Comparison of ENCODE assay signal across 8 mouse cellular contexts in genomic region chr6:83440510-83441258, GRCm38 (mm10). TPM values are rescaled to one million over a fixed set of nuclear protein-coding genes. Genes with fewer than 3 reads are reported as not detected.
DNase-seq lines count a peak whose midpoint lies in the region; ATAC-seq and TF ChIP-seq lines count a peak whose summit lies in the region.

No protein-coding gene starts in this region.

- H3K4me3 ChIP-seq in ES-Bruce4 (ENCODE audit: low read depth, low read length), result peak overlapping the region; percentile 58
- peak overlapping the region; percentile 51 for H3K4me3 ChIP-seq in bone marrow macrophage, adult 2 months (ENCODE audit: insufficient read depth, low read length)
- H3K4me3 ChIP-seq in forebrain, embryonic 10.5 days, result peak overlapping the region; percentile 73
- H3K4me3 ChIP-seq in heart, embryonic 15.5 days, result peak overlapping the region; percentile 73
- peak overlapping the region; percentile 78 for H3K4me3 ChIP-seq in liver, embryonic 13.5 days (replicated peaks)

- no peaks in the 10 kb centered on the region for H3K36me3 ChIP-seq in ES-Bruce4 (ENCODE audit: control insufficient read depth, insufficient read depth, low read length, poor library complexity, severe bottlenecking)
- H3K36me3 ChIP-seq in forebrain, embryonic 10.5 days (replicated peaks), result peaks cover 66% of the 10 kb centered on the region
- no peaks in the 10 kb centered on the region for H3K36me3 ChIP-seq in heart, embryonic 15.5 days
- H3K36me3 ChIP-seq in liver, embryonic 13.5 days, result peaks cover 34% of the 10 kb centered on the region

- WGBS in forebrain, embryonic 10.5 days, result 4% methylated on average over 26 of the region's 26 CpGs
- 3% methylated on average over 26 of the region's 26 CpGs for WGBS in heart, embryonic 15.5 days
- WGBS in liver, embryonic 13.5 days (ENCODE audit: insufficient replicate concordance), result 35% methylated on average over 26 of the region's 26 CpGs

- no peaks in the 10 kb centered on the region for H3K4me1 ChIP-seq in ES-Bruce4 (ENCODE audit: control insufficient read depth, insufficient read depth, low read length)
- peaks cover 65% of the 10 kb centered on the region for H3K4me1 ChIP-seq in bone marrow macrophage, adult 2 months (ENCODE audit: control insufficient read depth, insufficient read depth, low read length)
- peaks cover 100% of the 10 kb centered on the region for H3K4me1 ChIP-seq in forebrain, embryonic 10.5 days
- H3K4me1 ChIP-seq in heart, embryonic 15.5 days (replicated peaks), result peaks cover 83% of the 10 kb centered on the region
- peaks cover 88% of the 10 kb centered on the region for H3K4me1 ChIP-seq in liver, embryonic 13.5 days (replicated peaks)

- peak overlapping the region; percentile 84 for H3K4me2 ChIP-seq in heart, embryonic 15.5 days
- H3K4me2 ChIP-seq in liver, embryonic 13.5 days, result peak overlapping the region; percentile 85

- no peak overlapping the region for H3K27ac ChIP-seq in ES-Bruce4 (ENCODE audit: insufficient read depth, low read length)
- no peak overlapping the region; the same call in 1 of the 2 replicates for H3K27ac ChIP-seq in bone marrow macrophage, adult 2 months (ENCODE audit: insufficient read depth, low read depth, low read length)
- peak overlapping the region; percentile 95 for H3K27ac ChIP-seq in forebrain, embryonic 10.5 days
- H3K27ac ChIP-seq in heart, embryonic 15.5 days, result peak overlapping the region; percentile 87
- peak overlapping the region; percentile 88 for H3K27ac ChIP-seq in liver, embryonic 13.5 days

- no peak for TF ChIP-seq POLR2A in ES-Bruce4 (IDR thresholded peaks at IDR 0.05; ENCODE audit: insufficient read depth, low read length)
- no peak for TF ChIP-seq POLR2A in bone marrow macrophage, adult 2 months (IDR thresholded peaks at IDR 0.05; ENCODE audit: borderline replicate concordance, low read depth, low read length)

- H3K9ac ChIP-seq in ES-Bruce4 (ENCODE audit: low read depth, poor library complexity, severe bottlenecking), result peak overlapping the region; percentile 43; the same call in 1 of the 2 replicates
- H3K9ac ChIP-seq in heart, embryonic 15.5 days, result peak overlapping the region; percentile 68
- peak overlapping the region; percentile 86 for H3K9ac ChIP-seq in liver, embryonic 13.5 days

- H3K27me3 ChIP-seq in ES-Bruce4 (ENCODE audit: control insufficient read depth, insufficient read depth, low read length, poor library complexity, severe bottlenecking), result no peaks in the 10 kb centered on the region
- H3K27me3 ChIP-seq in forebrain, embryonic 10.5 days (ENCODE audit: poor library complexity, severe bottlenecking), result no peaks in the 10 kb centered on the region
- no peaks in the 10 kb centered on the region for H3K27me3 ChIP-seq in heart, embryonic 15.5 days
- H3K27me3 ChIP-seq in liver, embryonic 13.5 days, result no peaks in the 10 kb centered on the region

- no peak for TF ChIP-seq EP300 in ES-Bruce4 (IDR thresholded peaks at IDR 0.05; ENCODE audit: insufficient read depth, low read depth, low read length)

- no peaks in the 10 kb centered on the region for H3K9me3 ChIP-seq in ES-Bruce4 (replicated peaks; ENCODE audit: control insufficient read depth, insufficient read depth, low read length, poor library complexity, severe bottlenecking)
- no peaks in the 10 kb centered on the region for H3K9me3 ChIP-seq in forebrain, embryonic 10.5 days
- no peaks in the 10 kb centered on the region for H3K9me3 ChIP-seq in heart, embryonic 15.5 days (replicated peaks)
- H3K9me3 ChIP-seq in liver, embryonic 13.5 days (replicated peaks), result no peaks in the 10 kb centered on the region

- TF ChIP-seq CTCF in ES-Bruce4 (IDR thresholded peaks at IDR 0.05; ENCODE audit: low read depth, low read length), result no peak
- TF ChIP-seq CTCF in bone marrow macrophage, adult 2 months (IDR thresholded peaks at IDR 0.05; ENCODE audit: low read depth, low read length), result no peak

- peak; percentile 16; the same call in 1 of the 2 replicates for ATAC-seq in heart, embryonic 15.5 days (replicated peaks; ENCODE audit: insufficient number of reproducible peaks, insufficient read depth, low FRiP score, low read depth)
- ATAC-seq in liver, embryonic 13.5 days (ENCODE audit: low read depth), result peak; percentile 1; the same call in 1 of the 2 replicates
- no peak for ATAC-seq in monocyte, adult 5-6 weeks (replicated peaks; ENCODE audit: insufficient number of reproducible peaks, low FRiP score, low TSS enrichment, poor library complexity, severe bottlenecking)

- DNase-seq in forebrain, embryonic 10.5 days (ENCODE audit: extremely low spot score, low spot score), result peak; percentile 71
- DNase-seq in kidney, postnatal 36 days, result peak; percentile 68 to 89
- DNase-seq in liver, embryonic 13.5 days, result peak; percentile 34
- DNase-seq in retina, adult 2 months (ENCODE audit: low read depth, low spot score), result peak; percentile 59

RNA-seq across cellular contexts. Expression of gene Tet3, which starts 18.2 kb away (rescaled TPM):
- 7.4 and 8.3 TPM in 2 replicates for polyA plus RNA-seq in ES-Bruce4 (2011; ENCODE audit: insufficient read depth, insufficient read length, low read depth, missing spikeins)
- 46.8 and 46.9 TPM in 2 replicates for polyA plus RNA-seq in bone marrow macrophage, adult 2 months (2012; ENCODE audit: insufficient read depth, insufficient read length, missing spikeins)
- polyA plus RNA-seq in forebrain, embryonic 10.5 days (2016; fragmentation: Nextera tagmentation; extraction: Ambion mirVana), result 37.3 and 38.3 TPM in 2 replicates
- polyA plus RNA-seq in heart, embryonic 15.5 days (2015; fragmentation: Nextera tagmentation; extraction: Ambion mirVana), result 26.2 and 37.5 TPM in 2 replicates
- polyA plus RNA-seq in liver, embryonic 13.5 days (2015; fragmentation: Nextera tagmentation; extraction: Ambion mirVana), result 10.4 and 13.3 TPM in 2 replicates
- total RNA-seq in monocyte, adult 5-6 weeks (2017), result 11.6 to 26.4 TPM (median 11.9 TPM) in 3 replicates

Comparison
In these comparisons a context has a peak if more than half of its experiments do, and no peak if none do; other contexts are left out.
1. H3K27ac ChIP-seq: peak in forebrain, embryonic 10.5 days (single experiment), heart, embryonic 15.5 days (single experiment) and liver, embryonic 13.5 days (single experiment); none in ES-Bruce4 (single experiment) and bone marrow macrophage, adult 2 months (single experiment).
2. Peak in every context shown above with its lines, with median percentiles within 50 percentile points of each other: H3K4me3 ChIP-seq, H3K9ac ChIP-seq and DNase-seq.